Mouse (Mus musculus) embryonic facial prominence, embryonic 11.5 days (tissue): Measurements from ENCODE around the gene Gmfb. TPM values are rescaled to one million over a fixed set of nuclear protein-coding genes. Genes with fewer than 3 reads are reported as not detected.

Experiments
- polyA plus RNA-seq: library from polyadenylated mRNA; unstranded; fragments of >200 nt; fragmentation: Nextera tagmentation; extraction: Ambion mirVana; gene quantifications from 2 replicates; pipeline ENCODE4 v1.2.1, GENCODE M21; 2014

The Gmfb gene
- polyA plus RNA-seq, 1 experiment from 2014 or later, result 117 TPM

Other genes starting within 250 kb of the Gmfb start
- 46.6 and 47.5 TPM in 2 replicates for gene Cdkn3, start 61.7 kb downstream of the Gmfb start, polyA plus RNA-seq
- 221 and 235 TPM in 2 replicates for gene Cnih1, start 33.8 kb downstream of the Gmfb start, polyA plus RNA-seq
- gene Cgrrf1, start 9.9 kb upstream of the Gmfb start, polyA plus RNA-seq, result 32.1 and 33.9 TPM in 2 replicates
- gene Samd4, start 60.6 kb upstream of the Gmfb start, polyA plus RNA-seq, result 3.5 and 3.6 TPM in 2 replicates